Mouse (Mus musculus) left cerebral cortex, adult 8-10 months (tissue): ENCODE measurements around the gene Mrpl12. TPM values are rescaled to one million over a fixed set of nuclear protein-coding genes. Genes with fewer than 3 reads are reported as not detected.

Experiments
- DNase-seq, 2 experiments: peaks; one replicate each; pipeline ENCODE4 v3.0.0; 2022; ENCODE audit warnings: low spot score in 2 of 2
- total RNA-seq, 4 experiments: library from RNA; stranded (reverse); gene quantifications; 2 replicates each; pipeline ENCODE4 v1.2.4; 2022

The Mrpl12 gene
- total RNA-seq, 4 experiments from 2014 or later = 63.2 to 67.7 (median 64.4) TPM

DNA sequence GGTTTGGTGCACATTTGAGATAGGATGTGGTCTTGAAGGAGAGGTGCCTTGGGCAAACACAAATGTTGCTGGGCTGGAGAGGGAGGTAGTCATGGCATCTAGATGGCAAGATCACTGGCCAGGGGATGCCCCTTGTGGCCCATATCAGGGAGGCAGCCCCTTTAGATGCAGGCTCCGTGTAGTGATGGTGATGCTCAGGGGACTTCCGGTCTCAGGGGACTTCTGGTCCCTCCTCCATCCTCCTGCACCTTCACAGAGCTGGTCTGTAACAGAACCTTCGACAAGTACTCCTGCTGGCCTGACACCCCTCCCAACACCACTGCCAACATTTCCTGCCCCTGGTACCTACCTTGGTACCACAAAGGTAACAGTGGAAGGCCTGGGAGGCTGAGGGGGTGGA, 51.4 kb downstream of the Mrpl12 start:
- no peak for DNase-seq

DNA sequence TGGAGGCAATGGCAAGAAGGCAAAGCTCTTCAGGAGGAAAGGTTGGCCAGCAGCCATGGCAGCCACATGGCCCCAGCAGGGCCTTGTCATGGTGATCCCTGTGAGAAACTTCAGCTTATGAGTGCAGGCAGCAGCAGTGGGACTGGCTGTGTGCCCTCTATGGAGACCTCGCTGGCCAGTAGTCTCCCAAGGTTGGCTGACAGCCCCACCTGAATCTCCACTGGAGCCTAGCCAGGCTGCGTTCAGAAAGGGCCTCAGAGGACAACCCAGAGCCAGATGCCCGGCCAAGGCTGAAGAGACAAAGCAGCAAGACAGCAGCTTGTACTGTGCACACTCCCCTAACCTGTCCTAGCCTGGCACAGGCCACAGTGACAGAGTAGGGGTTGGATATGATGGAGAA, 54.1 kb downstream of the Mrpl12 start:
- DNase-seq = no peak

Other genes with a start within 250 kb of the Mrpl12 start
- gene Actg1, start 136.1 kb upstream of the Mrpl12 start, total RNA-seq = 1,000 to 10,000 TPM; 1,267 to 1,347 (median 1,329) TPM
- gene Fscn2, start 123.1 kb upstream of the Mrpl12 start, total RNA-seq = 1 to 10 TPM in 1 of 4 experiments, under 1 TPM in 1, not detected in 2; 0.37 to 1.2 TPM
- 10 to 100 TPM; 14.0 to 17.2 (median 14.9) TPM for gene Faap100, start 105.8 kb upstream of the Mrpl12 start, total RNA-seq
- gene Nploc4, start 46.9 kb upstream of the Mrpl12 start, total RNA-seq = 10 to 100 TPM; 64.8 to 69.9 (median 68.4) TPM
- 1 to 10 TPM in 2 of 4 experiments, not detected in 2; 2.0 to 2.4 TPM for gene Tspan10, start 42.0 kb upstream of the Mrpl12 start, total RNA-seq
- under 1 TPM; 0.30 to 0.96 (median 0.41) TPM for gene Pde6g, start 31.1 kb upstream of the Mrpl12 start, total RNA-seq
- 10 to 100 TPM; 13.6 to 20.6 (median 17.4) TPM for gene Oxld1, start 26.5 kb upstream of the Mrpl12 start, total RNA-seq
- gene Ccdc137, start 26.5 kb upstream of the Mrpl12 start, total RNA-seq = 10 to 100 TPM; 16.8 to 25.8 (median 22.1) TPM
- gene Arl16, start 17.0 kb upstream of the Mrpl12 start, total RNA-seq = 10 to 100 TPM; 52.6 to 63.3 (median 56.8) TPM
- 10 to 100 TPM; 21.2 to 25.8 (median 24.0) TPM for gene Slc25a10, start 7.2 kb downstream of the Mrpl12 start, total RNA-seq
- gene Gcgr, start 46.1 kb downstream of the Mrpl12 start, total RNA-seq = under 1 TPM in 1 of 4 experiments, not detected in 3; 0.17 TPM
- gene Mcrip1, start 65.1 kb downstream of the Mrpl12 start, total RNA-seq = 10 to 100 TPM; 71.6 to 75.9 (median 74.1) TPM
- gene Ppp1r27, start 66.5 kb downstream of the Mrpl12 start, total RNA-seq = not detected
- 100 to 1,000 TPM; 110 to 142 (median 130) TPM for gene P4hb, start 88.6 kb downstream of the Mrpl12 start, total RNA-seq
- gene Arhgdia, start 97.0 kb downstream of the Mrpl12 start, total RNA-seq = 100 to 1,000 TPM; 307 to 323 (median 320) TPM
- 10 to 100 TPM; 47.7 to 64.6 (median 51.9) TPM for gene Alyref, start 113.8 kb downstream of the Mrpl12 start, total RNA-seq
- 100 to 1,000 TPM in 2 of 4 experiments, 10 to 100 TPM in 2; 98.1 to 101 (median 99.4) TPM for gene Anapc11, start 113.8 kb downstream of the Mrpl12 start, total RNA-seq
- gene Npb, start 123.9 kb downstream of the Mrpl12 start, total RNA-seq = 1 to 10 TPM in 2 of 4 experiments, not detected in 2; 1.1 to 1.8 TPM
- 100 to 1,000 TPM; 109 to 140 (median 124) TPM for gene Pcyt2, start 133.3 kb downstream of the Mrpl12 start, total RNA-seq
- gene Sirt7, start 140.6 kb downstream of the Mrpl12 start, total RNA-seq = 10 to 100 TPM; 30.5 to 45.3 (median 34.7) TPM
- 10 to 100 TPM; 66.8 to 77.2 (median 73.1) TPM for gene Mafg, start 149.0 kb downstream of the Mrpl12 start, total RNA-seq
- 1 to 10 TPM; 1.5 to 2.3 (median 1.8) TPM for gene Pycr1, start 159.2 kb downstream of the Mrpl12 start, total RNA-seq
- 10 to 100 TPM in 3 of 4 experiments, 1 to 10 TPM in 1; 9.3 to 12.0 (median 10.7) TPM for gene Myadml2, start 163.5 kb downstream of the Mrpl12 start, total RNA-seq
- 1 to 10 TPM; 2.1 to 7.1 (median 4.0) TPM for gene Notum, start 176.6 kb downstream of the Mrpl12 start, total RNA-seq
- 10 to 100 TPM; 57.0 to 64.7 (median 61.2) TPM for gene Aspscr1, start 188.4 kb downstream of the Mrpl12 start, total RNA-seq
- gene Cenpx, start 229.1 kb downstream of the Mrpl12 start, total RNA-seq = 10 to 100 TPM; 19.2 to 23.3 (median 22.2) TPM
- gene Lrrc45, start 229.3 kb downstream of the Mrpl12 start, total RNA-seq = 10 to 100 TPM; 39.8 to 56.7 (median 51.2) TPM
- 10 to 100 TPM; 39.2 to 40.0 (median 39.6) TPM for gene Rac3, start 236.9 kb downstream of the Mrpl12 start, total RNA-seq
- 10 to 100 TPM in 2 of 4 experiments, 1 to 10 TPM in 2; 7.9 to 12.9 (median 9.4) TPM for gene Dcxr, start 242.7 kb downstream of the Mrpl12 start, total RNA-seq
- 1 to 10 TPM in 3 of 4 experiments, under 1 TPM in 1; 0.99 to 2.7 (median 1.9) TPM for gene Cbr2, start 247.5 kb downstream of the Mrpl12 start, total RNA-seq